Mouse (Mus musculus) common myeloid progenitor, adult 5-6 weeks (primary cell): Measurements from ENCODE around the gene Shroom3. TPM values are rescaled to one million over a fixed set of nuclear protein-coding genes. Genes with fewer than 3 reads are reported as not detected.

Experiments used
- ATAC-seq: replicated peaks from 2 replicates; pipeline ENCODE4 v1.8.0; 2016; ENCODE audit warnings: low read depth, mild to moderate bottlenecking, moderate TSS enrichment, inconsistent platforms; ENCODE audit not compliant: poor library complexity, severe bottlenecking
- total RNA-seq: library from RNA; stranded (forward); fragments of 200-1000, 187-1606 nt; gene quantifications from 2 replicates; pipeline ENCODE4 v1.2.3, GENCODE M21; 2017

The Shroom3 gene
- total RNA-seq, 1 experiment from 2014 or later = 0.05 TPM

GRCm38 (mm10) chr5:92742701-92743100, 59.5 kb downstream of the Shroom3 start:
- no peak for ATAC-seq

GRCm38 (mm10) chr5:92745390-92746253, 62.4 kb downstream of the Shroom3 start:
- no peak for ATAC-seq

- ATAC-seq = no peak
These were observed 68.3 kb downstream of the Shroom3 start for GRCm38 (mm10) chr5:92751488-92751887.

GRCm38 (mm10) chr5:92755241-92755775, 72.1 kb downstream of the Shroom3 start:
- ATAC-seq = no peak

GRCm38 (mm10) chr5:92759156-92759745, 76.0 kb downstream of the Shroom3 start:
- no peak for ATAC-seq

GRCm38 (mm10) chr5:92760542-92760941, 77.3 kb downstream of the Shroom3 start:
- ATAC-seq = no peak

- no peak for ATAC-seq
These were observed 78.5 kb downstream of the Shroom3 start for GRCm38 (mm10) chr5:92761615-92762353.

- no peak for ATAC-seq
These were observed 79.2 kb downstream of the Shroom3 start for GRCm38 (mm10) chr5:92762425-92762824.

GRCm38 (mm10) chr5:92763546-92763952, 80.3 kb downstream of the Shroom3 start:
- ATAC-seq = no peak

GRCm38 (mm10) chr5:92766301-92766700, 83.1 kb downstream of the Shroom3 start:
- no peak for ATAC-seq

- ATAC-seq = no peak
These were observed 84.1 kb downstream of the Shroom3 start for GRCm38 (mm10) chr5:92767194-92767777.

GRCm38 (mm10) chr5:92767857-92768291, 84.6 kb downstream of the Shroom3 start:
- no peak for ATAC-seq

GRCm38 (mm10) chr5:92773821-92774220, 90.6 kb downstream of the Shroom3 start:
- no peak for ATAC-seq

GRCm38 (mm10) chr5:92774419-92774818, 91.2 kb downstream of the Shroom3 start:
- no peak for ATAC-seq

GRCm38 (mm10) chr5:92774893-92775292, 91.7 kb downstream of the Shroom3 start:
- no peak for ATAC-seq

- no peak for ATAC-seq
These were observed 95.2 kb downstream of the Shroom3 start for GRCm38 (mm10) chr5:92778395-92778794.

- ATAC-seq = no peak
These were observed 97.8 kb downstream of the Shroom3 start for GRCm38 (mm10) chr5:92781082-92781481.

GRCm38 (mm10) chr5:92784037-92784860, 101.0 kb downstream of the Shroom3 start:
- no peak for ATAC-seq

GRCm38 (mm10) chr5:92785870-92786436, 102.7 kb downstream of the Shroom3 start:
- no peak for ATAC-seq
